Mouse (Mus musculus): ENCODE measurements around the gene Slc4a2. TPM values are rescaled to one million over a fixed set of nuclear protein-coding genes. Genes with fewer than 3 reads are reported as not detected.

Gene Slc4a2
- polyA plus RNA-seq, 1 experiment from 2014 or later, result 23.1 TPM

- peak; percentile 7; the same call in 1 of the 2 replicates for ATAC-seq (replicated peaks)
- peaks cover 42% of the 10 kb centered on the region for H3K4me1 ChIP-seq
- WGBS, result 3% methylated on average over 5 of the region's 5 CpGs
Observed at GRCm38 (mm10) chr5:24453283-24453984, 29.8 kb downstream of the Slc4a2 start.

DNA sequence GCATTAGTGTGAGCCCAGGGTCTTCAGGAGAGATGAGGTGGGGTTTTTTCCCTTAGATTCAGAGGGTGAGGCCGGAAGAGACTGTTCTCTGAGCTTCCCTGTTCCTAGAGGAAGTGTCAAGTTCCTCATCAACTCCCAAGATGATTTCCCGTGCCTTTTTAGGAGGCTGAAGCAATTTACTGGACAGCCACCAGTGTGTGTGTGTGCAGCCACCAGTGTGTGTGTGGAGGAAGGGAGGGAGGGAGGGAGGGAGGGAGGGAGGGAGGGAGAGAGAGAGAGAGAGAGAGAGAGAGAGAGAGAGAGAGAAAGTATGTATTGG, 30.3 kb downstream of the Slc4a2 start:
- WGBS, result 16% methylated on average over 2 of the region's 2 CpGs
- peak overlapping the region; percentile 82 for H3K4me2 ChIP-seq

More at GRCm38 (mm10) chr5:24453283-24453984, 29.8 kb downstream of the Slc4a2 start:
- H3K9me3 ChIP-seq, result no peaks in the 10 kb centered on the region
- peak overlapping the region; percentile 90 for H3K27ac ChIP-seq
- 0 out of 2 replicates have a peak, but pooled peaks cover 1% of the 10 kb centered on the region for H3K36me3 ChIP-seq (replicated peaks)
- H3K4me2 ChIP-seq, result peak overlapping the region; percentile 82
- peak overlapping the region; percentile 87 for H3K4me3 ChIP-seq
- no peaks in the 10 kb centered on the region for H3K27me3 ChIP-seq (replicated peaks)
- H3K9ac ChIP-seq, result peak overlapping the region; percentile 88

GRCm38 (mm10) chr5:24455076-24455475, 31.4 kb downstream of the Slc4a2 start:
- Histone ChIP-seq H3K27ac (0 out of 2 replicates have a peak overlapping the region, but pooled peaks have one; percentile 0), H3K4me1 (peaks cover 42% of the 10 kb centered on the region), H3K9ac (peak overlapping the region; percentile 16; the same call in 1 of the 2 replicates), H3K4me2 (peak overlapping the region; percentile 82), H3K4me3 (no peak overlapping the region), H3K36me3 (replicated peaks) (0 out of 2 replicates have a peak, but pooled peaks cover 4% of the 10 kb centered on the region), H3K9me3 (no peaks in the 10 kb centered on the region), H3K27me3 (replicated peaks) (no peaks in the 10 kb centered on the region)
- no peak for ATAC-seq (replicated peaks)
- WGBS, result 63% methylated on average over 3 of the region's 3 CpGs

More for the DNA sequence above, 30.3 kb downstream of the Slc4a2 start:
- Histone ChIP-seq H3K9me3 (no peaks in the 10 kb centered on the region), H3K27ac (peak overlapping the region; percentile 90; the same call in 1 of the 2 replicates), H3K4me1 (peaks cover 42% of the 10 kb centered on the region), H3K27me3 (replicated peaks) (no peaks in the 10 kb centered on the region), H3K4me3 (peak overlapping the region; percentile 87), H3K9ac (peak overlapping the region; percentile 88), H3K36me3 (replicated peaks) (0 out of 2 replicates have a peak, but pooled peaks cover 4% of the 10 kb centered on the region)
- ATAC-seq (replicated peaks), result no peak

DNA sequence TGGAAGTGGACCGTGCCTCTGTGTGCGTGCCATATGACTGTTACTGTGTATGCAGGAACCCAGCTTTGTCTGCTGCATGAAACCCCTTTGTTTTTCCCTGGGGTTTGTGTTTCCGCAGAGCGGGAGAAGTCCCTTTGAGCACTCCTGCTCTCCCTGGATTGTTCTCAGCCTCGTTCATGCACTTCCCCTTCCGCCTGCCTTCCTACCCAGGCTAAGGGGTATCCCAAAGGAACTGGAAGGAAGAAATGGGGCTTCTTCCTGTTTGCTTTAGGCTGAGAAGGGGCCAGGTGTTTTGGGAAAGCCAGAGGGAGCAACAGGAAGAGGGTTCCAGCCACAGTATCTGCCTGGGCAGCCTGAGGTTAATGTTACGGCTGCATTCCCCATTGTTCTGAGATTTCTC, 32.0 kb downstream of the Slc4a2 start:
- H3K36me3 ChIP-seq (replicated peaks), result 0 out of 2 replicates have a peak, but pooled peaks cover 4% of the 10 kb centered on the region
- peak overlapping the region; percentile 16; the same call in 1 of the 2 replicates for H3K9ac ChIP-seq
- 0 out of 2 replicates have a peak overlapping the region, but pooled peaks have one; percentile 0 for H3K27ac ChIP-seq

DNA sequence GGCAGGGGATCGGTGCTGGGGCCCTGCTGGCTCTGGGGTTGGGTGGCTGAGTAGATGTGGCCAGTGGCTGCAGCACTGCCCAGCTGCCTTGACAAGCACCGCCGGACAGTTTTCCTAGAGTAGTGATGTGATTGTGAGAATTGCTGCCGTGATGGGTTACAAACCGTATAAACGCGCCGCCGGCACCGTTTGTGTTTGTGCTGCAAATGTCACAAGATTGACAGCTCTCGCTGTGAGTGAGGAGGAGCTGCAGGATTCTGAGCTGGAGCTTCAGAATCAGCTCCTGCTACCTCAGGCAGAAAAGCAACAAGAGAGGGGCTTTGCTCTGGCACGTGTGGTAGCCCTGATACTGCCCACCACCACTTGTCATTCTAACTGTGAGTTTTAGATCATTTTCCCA, 43.1 kb downstream of the Slc4a2 start:
- 0 out of 2 replicates have a peak, but pooled peaks cover under 1% of the 10 kb centered on the region for H3K36me3 ChIP-seq (replicated peaks)
- H3K27ac ChIP-seq, result 0 out of 2 replicates have a peak overlapping the region, but pooled peaks have one; percentile 11
- no peaks in the 10 kb centered on the region for H3K27me3 ChIP-seq (replicated peaks)
- ATAC-seq (replicated peaks), result no peak
- H3K4me2 ChIP-seq, result no peak overlapping the region
- peak overlapping the region; percentile 12; the same call in 1 of the 2 replicates for H3K9ac ChIP-seq
- 26% methylated on average over 12 of the region's 12 CpGs for WGBS
- no peaks in the 10 kb centered on the region for H3K9me3 ChIP-seq
- no peak overlapping the region for H3K4me3 ChIP-seq
- peaks cover 36% of the 10 kb centered on the region for H3K4me1 ChIP-seq

More for the DNA sequence above, 32.0 kb downstream of the Slc4a2 start:
- Histone ChIP-seq H3K27me3 (replicated peaks) (no peaks in the 10 kb centered on the region), H3K4me2 (peak overlapping the region; percentile 82), H3K9me3 (no peaks in the 10 kb centered on the region), H3K4me3 (no peak overlapping the region), H3K4me1 (peaks cover 42% of the 10 kb centered on the region)
- no peak for ATAC-seq (replicated peaks)
- WGBS, result 48% methylated on average over 7 of the region's 7 CpGs

GRCm38 (mm10) chr5:24470600-24470999, 47.0 kb downstream of the Slc4a2 start:
- WGBS, result 11% methylated on average over 5 of the region's 5 CpGs
- Histone ChIP-seq H3K9me3 (no peaks in the 10 kb centered on the region), H3K4me1 (peaks cover 54% of the 10 kb centered on the region), H3K9ac (no peak overlapping the region), H3K27me3 (replicated peaks) (0 out of 2 replicates have a peak, but pooled peaks cover 3% of the 10 kb centered on the region), H3K27ac (no peak overlapping the region), H3K36me3 (replicated peaks) (no peaks in the 10 kb centered on the region), H3K4me3 (no peak overlapping the region), H3K4me2 (no peak overlapping the region)
- ATAC-seq (replicated peaks), result peak; percentile 72

DNA sequence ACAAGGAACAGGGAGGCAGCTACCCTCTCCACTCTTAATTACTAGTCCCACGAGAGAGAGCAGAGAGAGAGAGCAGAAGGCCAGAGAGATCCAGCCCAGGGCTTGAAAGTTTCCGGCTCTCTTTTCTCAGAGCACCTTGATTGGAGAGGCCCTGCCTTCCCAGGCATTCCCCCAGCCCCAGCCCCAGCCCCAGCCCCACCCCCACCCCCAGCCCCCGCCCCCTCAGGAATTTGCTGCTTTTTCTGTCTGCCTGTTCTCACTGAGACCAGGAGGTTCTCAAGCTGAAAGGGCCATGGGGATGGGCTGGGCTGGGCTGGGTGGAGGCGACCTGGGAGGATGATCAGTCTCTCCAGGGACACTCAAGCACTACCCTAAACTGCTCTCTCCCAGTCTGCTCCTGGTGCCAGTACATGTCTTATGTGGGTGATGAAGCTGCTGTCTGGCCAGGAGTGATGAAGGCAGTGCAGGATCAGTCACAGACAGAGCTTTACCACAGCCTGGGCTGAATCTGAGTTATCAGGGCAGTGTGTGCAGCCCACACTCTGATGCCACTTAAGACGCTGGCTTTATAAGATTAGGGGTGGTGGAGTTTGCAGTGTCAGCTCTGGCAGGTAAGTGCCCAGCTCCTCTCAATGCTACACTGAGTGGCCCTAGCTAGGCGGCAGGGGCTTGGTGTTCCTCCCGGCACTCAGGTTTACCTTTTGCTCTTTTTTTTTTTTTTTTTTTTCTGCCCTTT, 49.4 kb downstream of the Slc4a2 start:
- Histone ChIP-seq H3K9me3 (no peaks in the 10 kb centered on the region), H3K4me1 (peaks cover 31% of the 10 kb centered on the region), H3K9ac (no peak overlapping the region), H3K36me3 (replicated peaks) (peaks cover 2% of the 10 kb centered on the region; the same call in 1 of the 2 replicates), H3K27me3 (replicated peaks) (0 out of 2 replicates have a peak, but pooled peaks cover 3% of the 10 kb centered on the region), H3K27ac (no peak overlapping the region), H3K4me2 (no peak overlapping the region), H3K4me3 (no peak overlapping the region)
- ATAC-seq (replicated peaks), result no peak
- WGBS, result 33% methylated on average over 7 of the region's 7 CpGs

- no peak overlapping the region for H3K27ac ChIP-seq
- WGBS, result 4% methylated on average over 76 of the region's 77 CpGs
- peak; percentile 12; the same call in 1 of the 2 replicates for ATAC-seq (replicated peaks)
Observed at GRCm38 (mm10) chr5:24474025-24474722, 50.5 kb downstream of the Slc4a2 start.

GRCm38 (mm10) chr5:24474723-24475261, 51.2 kb downstream of the Slc4a2 start:
- 4% methylated on average over 67 of the region's 67 CpGs for WGBS
- peak overlapping the region; percentile 29 for H3K4me3 ChIP-seq
- H3K27ac ChIP-seq, result no peak overlapping the region
- no peak for ATAC-seq (replicated peaks)
- peaks cover 8% of the 10 kb centered on the region; the same call in 1 of the 2 replicates for H3K36me3 ChIP-seq (replicated peaks)
- peak overlapping the region; percentile 52 for H3K4me2 ChIP-seq
- H3K9me3 ChIP-seq, result no peaks in the 10 kb centered on the region
- 0 out of 2 replicates have a peak, but pooled peaks cover 3% of the 10 kb centered on the region for H3K27me3 ChIP-seq (replicated peaks)
- H3K4me1 ChIP-seq, result peaks cover 31% of the 10 kb centered on the region
- peak overlapping the region; percentile 7; the same call in 1 of the 2 replicates for H3K9ac ChIP-seq

More at GRCm38 (mm10) chr5:24474025-24474722, 50.5 kb downstream of the Slc4a2 start:
- Histone ChIP-seq H3K9me3 (no peaks in the 10 kb centered on the region), H3K4me1 (peaks cover 31% of the 10 kb centered on the region), H3K36me3 (replicated peaks) (peaks cover 8% of the 10 kb centered on the region; the same call in 1 of the 2 replicates), H3K4me2 (peak overlapping the region; percentile 52), H3K9ac (peak overlapping the region; percentile 7; the same call in 1 of the 2 replicates), H3K27me3 (replicated peaks) (0 out of 2 replicates have a peak, but pooled peaks cover 3% of the 10 kb centered on the region), H3K4me3 (peak overlapping the region; percentile 29)

DNA sequence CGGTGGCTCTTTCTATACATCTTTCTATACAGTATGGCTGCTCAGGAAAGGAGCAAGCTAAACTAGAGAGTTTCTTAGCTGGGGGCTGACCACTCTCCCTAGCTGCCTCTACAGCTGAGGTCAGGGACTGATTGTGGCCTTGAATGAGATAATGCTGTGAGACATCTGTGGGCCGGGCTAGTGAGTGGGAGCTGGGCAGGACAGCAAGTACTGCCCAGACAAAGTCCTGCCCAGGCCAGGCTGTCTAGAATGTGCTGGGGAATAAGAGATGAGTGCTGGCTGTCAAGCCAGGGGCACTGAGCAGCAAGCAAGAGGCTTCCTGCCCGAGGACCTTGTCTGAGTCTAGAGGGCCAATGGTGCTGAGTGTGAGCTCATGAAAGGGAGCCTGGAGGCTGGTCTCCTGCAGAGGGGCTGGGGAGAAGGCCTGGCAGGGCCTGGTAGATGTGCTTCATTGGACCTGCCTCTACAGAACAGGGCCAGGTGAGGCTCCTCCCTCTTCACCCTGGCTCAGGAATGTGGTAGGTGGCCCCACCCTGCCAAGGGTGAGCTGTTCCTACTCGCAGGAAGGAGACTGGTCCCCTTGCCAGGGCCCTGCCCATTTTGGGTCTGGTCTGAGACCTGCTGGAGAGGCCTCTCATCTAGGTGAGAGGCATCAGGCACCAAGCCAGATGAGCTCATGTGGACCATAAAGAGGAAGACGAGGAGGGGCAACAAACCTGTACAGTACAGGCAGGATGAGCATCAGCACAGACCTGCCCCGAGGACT, 52.0 kb downstream of the Slc4a2 start:
- 82% methylated on average over 6 of the region's 6 CpGs for whole genome bisulfite sequencing
- H3K4me3 ChIP-seq, result no peak overlapping the region
- 0 out of 2 replicates have a peak, but pooled peaks cover 3% of the 10 kb centered on the region for H3K27me3 ChIP-seq (replicated peaks)
- H3K9me3 ChIP-seq, result no peaks in the 10 kb centered on the region
- H3K9ac ChIP-seq, result no peak overlapping the region
- peaks cover 27% of the 10 kb centered on the region for H3K4me1 ChIP-seq
- H3K27ac ChIP-seq, result no peak overlapping the region
- ATAC-seq (replicated peaks), result no peak
- H3K4me2 ChIP-seq, result no peak overlapping the region
- peaks cover 10% of the 10 kb centered on the region; the same call in 1 of the 2 replicates for H3K36me3 ChIP-seq (replicated peaks)

DNA sequence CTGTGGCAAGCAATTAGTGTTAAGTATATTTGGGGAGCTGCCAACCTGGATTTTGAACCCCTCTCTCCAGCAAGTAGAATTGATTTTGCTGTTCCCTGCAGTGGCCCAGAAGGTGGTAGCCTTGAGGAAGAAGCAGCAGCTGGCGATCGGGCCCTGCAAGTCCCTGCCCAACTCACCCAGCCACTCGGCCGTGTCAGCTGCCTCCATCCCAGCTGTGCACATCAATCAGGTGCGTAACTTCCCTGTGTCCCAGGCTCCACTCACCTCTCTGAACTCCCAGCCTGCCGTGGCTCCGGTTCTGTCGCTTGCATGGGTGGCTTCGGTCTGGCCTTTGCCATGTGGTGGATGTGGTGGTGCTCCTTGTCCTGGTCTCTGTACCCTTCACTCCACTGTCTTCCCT, 54.3 kb downstream of the Slc4a2 start:
- WGBS, result 87% methylated on average over 9 of the region's 9 CpGs
- peaks cover 12% of the 10 kb centered on the region; the same call in 1 of the 2 replicates for H3K36me3 ChIP-seq (replicated peaks)

More for the DNA sequence above, 54.3 kb downstream of the Slc4a2 start:
- peaks cover 42% of the 10 kb centered on the region for H3K4me1 ChIP-seq
- no peak for ATAC-seq (replicated peaks)
- H3K4me3 ChIP-seq, result no peak overlapping the region
- H3K27ac ChIP-seq, result no peak overlapping the region
- H3K27me3 ChIP-seq (replicated peaks), result 0 out of 2 replicates have a peak, but pooled peaks cover 3% of the 10 kb centered on the region
- H3K4me2 ChIP-seq, result no peak overlapping the region
- no peak overlapping the region for H3K9ac ChIP-seq
- no peaks in the 10 kb centered on the region for H3K9me3 ChIP-seq
